Mouse (Mus musculus) Patski (cell line): ENCODE measurements at regions not wholly inside any gene's neighbourhood (a gene's known extent, or its start where the extent isn't known, plus 50 kb on each side); places are given as distances from the start of the nearest gene placed in this dataset.
A peak's percentile ranks its signal among the peaks of the same experiment; 100 is the strongest.

Source experiments
- ATAC-seq: fragments of 100-300 bp; one replicate; pipeline ENCODE4 v1.8.0; 2021
- CTCF ChIA-PET: fragments of 350-600 bp; sonication (Branson Sonifier 250); formaldehyde crosslinking; loops from one replicate; lab custom pipeline; 2022; ENCODE audit warnings: inconsistent platforms; lab: Charles Lee
- POLR2A ChIA-PET: fragments of 350-600 bp; sonication (Branson Sonifier 250); formaldehyde crosslinking; loops from one replicate; lab custom pipeline; 2022; ENCODE audit warnings: antibody characterized with exemption, inconsistent platforms; lab: Charles Lee
- DNase-seq: peaks from one replicate; pipeline ENCODE4 v3.0.0-alpha.2; 2011; ENCODE audit warnings: low read depth, low spot score
- H3K27me3 ChIP-seq: fragments of 371-371 bp; one replicate; pipeline ENCODE4 v1.5.1; 2021
- CTCF ChIP-seq: fragments of 100-300 bp; IDR thresholded peaks from one replicate; pipeline ENCODE4 v1.5.1; 2021
- in situ Hi-C: fragments of 300-500 bp; cut with MboI; formaldehyde crosslinking; loops from 3 replicates; pipeline ENCODE4 v1.11.1; 2018; ENCODE audit warnings: low pct_unique_long_range_greater_than_20kb, mixed read lengths

DNA sequence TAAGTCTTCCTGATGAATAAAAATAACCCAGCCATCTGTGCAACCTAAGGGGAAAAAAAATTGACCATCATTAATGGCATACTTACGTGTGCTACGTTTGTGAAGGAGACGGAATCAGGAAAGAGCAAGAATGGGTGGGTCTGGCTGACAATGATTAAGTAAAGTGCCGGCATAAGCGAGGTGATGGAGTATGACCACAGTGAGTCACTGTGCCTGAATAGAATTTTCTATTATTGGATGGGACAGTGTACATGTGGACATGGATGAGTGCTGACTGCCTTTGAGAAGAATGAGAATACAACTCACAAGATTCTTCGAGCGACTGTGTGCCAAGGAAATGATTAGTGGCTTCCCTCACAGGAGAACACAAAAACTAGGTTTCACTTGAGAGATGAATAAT is 711.4 kb downstream of the Nxph1 start:
- in situ Hi-C loops: no loop called here
- H3K27me3 ChIP-seq: no peaks in the 10 kb centered on the region
- TF ChIP-seq CTCF: no peak
- ATAC-seq (peak; percentile 31), DNase-seq (no peak)
- ChIA-PET CTCF (interaction anchor here (1.6 kb wide), 1 partner anchor 11 kb away, joined by 5 read pairs; no protein-coding TSS in a partner anchor), POLR2A (no interaction called here)

DNA sequence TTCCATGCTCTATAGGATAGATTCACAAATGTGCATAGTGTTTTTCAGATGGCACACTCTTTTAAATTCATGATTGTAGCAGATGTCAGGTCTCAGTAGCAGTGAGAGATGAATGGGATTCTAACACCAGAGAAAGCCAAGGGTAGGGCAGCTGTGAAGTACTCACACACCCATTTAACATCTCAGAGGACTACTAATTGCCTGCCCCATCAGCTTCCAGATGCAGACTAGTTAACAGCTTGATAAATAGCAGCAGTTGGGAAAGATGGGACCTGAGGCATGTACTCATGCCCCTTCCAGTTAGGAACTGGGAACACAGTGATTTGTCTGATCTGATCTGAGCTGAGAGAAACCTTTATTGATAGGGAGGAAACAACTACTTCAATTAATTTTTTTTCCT is 737.0 kb downstream of the Nxph1 start:
- ChIA-PET CTCF (interaction anchor here (1.0 kb wide), 2 partner anchors 10 to 17 kb away, joined by 3 read pairs; no protein-coding TSS in a partner anchor), POLR2A (no interaction called here)
- in situ Hi-C loops: no loop called here
- ATAC-seq (no peak), DNase-seq (no peak)
- no peaks in the 10 kb centered on the region for H3K27me3 ChIP-seq
- no peak for TF ChIP-seq CTCF

DNA sequence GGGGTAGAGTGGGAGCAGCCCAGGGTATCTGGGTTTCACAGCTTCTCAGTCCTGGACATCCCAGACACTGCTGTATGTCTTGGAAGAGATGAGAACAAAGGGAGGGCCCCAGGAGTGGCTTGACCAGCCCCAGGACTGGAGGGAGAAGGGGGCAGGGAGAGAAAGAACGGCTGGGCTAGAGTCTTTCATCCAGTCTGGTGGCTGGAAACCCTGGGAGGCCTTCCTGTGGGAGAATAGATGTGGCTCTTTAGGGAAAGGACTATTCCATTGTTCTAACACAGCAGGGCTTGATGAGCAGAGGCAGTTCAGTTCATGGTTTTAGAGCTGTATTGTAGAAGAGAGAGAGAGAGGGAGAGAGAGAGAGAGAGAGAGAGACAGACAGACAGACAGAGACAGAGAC is 745.5 kb downstream of the Nxph1 start:
- no peaks in the 10 kb centered on the region for H3K27me3 ChIP-seq
- ATAC-seq: no peak
- ChIA-PET CTCF (no interaction called here), POLR2A (no interaction called here)
- no peak for TF ChIP-seq CTCF
- DNase-seq: no peak
- in situ Hi-C loops: no loop called here

DNA sequence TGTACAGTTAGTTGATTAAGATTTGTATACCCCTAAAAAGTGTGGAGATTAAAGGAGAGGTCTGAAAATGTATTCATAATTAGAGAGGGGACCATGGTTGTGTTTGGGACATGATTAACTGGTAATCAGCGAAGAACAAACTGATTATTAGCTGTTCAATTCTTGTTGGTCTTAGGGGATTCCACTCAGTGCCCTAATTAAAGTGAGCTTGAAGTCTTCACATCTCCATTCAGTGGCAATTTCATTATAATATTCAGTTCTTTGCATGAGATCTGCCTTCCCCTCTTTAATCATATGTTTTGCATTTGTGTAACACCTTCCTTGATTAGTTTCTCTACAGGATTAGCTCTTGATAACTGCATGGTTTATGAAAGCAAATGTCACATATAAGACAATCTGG is 749.5 kb downstream of the Nxph1 start:
- CTCF ChIA-PET: no interaction called here
- in situ Hi-C loops: no loop called here
- H3K27me3 ChIP-seq: no peaks in the 10 kb centered on the region
- TF ChIP-seq CTCF: no peak
- POLR2A ChIA-PET: no interaction called here
- DNase-seq (no peak), ATAC-seq (no peak)

DNA sequence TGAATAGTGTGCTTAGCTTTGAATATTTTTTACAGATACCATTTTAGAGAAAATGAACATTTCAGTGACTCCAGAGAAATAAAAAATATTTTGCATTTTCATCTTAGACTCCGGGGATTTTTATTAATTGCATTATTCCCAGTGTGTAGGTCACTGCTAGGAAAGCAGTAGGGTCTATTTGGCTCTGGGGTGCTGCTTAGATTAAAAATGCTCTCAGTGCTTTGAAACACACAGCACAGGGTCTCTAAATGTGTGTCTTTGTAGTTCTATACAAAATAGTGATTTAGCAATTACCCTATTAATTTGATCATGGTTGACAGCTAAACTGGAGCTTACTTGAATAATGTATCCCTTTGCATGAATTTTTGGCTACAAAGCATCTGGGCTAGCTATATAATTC is 750.0 kb downstream of the Nxph1 start:
- no peak for ATAC-seq
- DNase-seq: no peak
- ChIA-PET POLR2A (interaction anchor here (0.5 kb wide), 1 partner anchor 65 kb away, joined by 5 read pairs; no protein-coding TSS in a partner anchor), CTCF (no interaction called here)
- H3K27me3 ChIP-seq: no peaks in the 10 kb centered on the region
- in situ Hi-C loops: no loop called here
- TF ChIP-seq CTCF: no peak
